Mouse (Mus musculus): Measurements from ENCODE around the gene Kif6.

The Kif6 gene

DNA sequence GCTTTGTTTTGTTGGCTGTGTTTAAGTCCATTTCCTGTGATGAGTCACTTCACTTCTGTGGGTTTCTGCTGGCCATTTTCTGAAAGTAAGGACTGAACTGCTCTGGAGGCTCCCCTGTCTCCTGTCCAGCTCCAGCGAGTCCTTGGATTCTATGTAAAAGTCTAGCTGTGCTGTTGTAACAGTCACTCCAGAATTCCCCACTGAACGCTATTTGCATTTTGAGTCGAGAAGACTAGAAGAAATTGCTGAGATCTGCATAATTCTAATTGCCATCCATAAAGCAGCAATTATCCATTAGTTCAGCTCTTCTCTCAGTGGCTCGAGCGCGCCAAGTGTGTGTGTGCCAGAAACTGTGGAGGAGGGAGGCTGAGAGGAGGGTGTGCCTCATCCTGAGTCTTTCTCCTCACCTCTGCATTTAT is 57.0 kb downstream of the Kif6 start:
- no peaks in the 10 kb centered on the region for H3K36me3 ChIP-seq (ENCODE audit: insufficient read depth, low read length)
- H3K9me3 ChIP-seq (ENCODE audit: low read length), result 0 out of 2 replicates have a peak, but pooled peaks cover 4% of the 10 kb centered on the region
- H3K4me3 ChIP-seq (replicated peaks; ENCODE audit: low read length), result no peak overlapping the region
- no peaks in the 10 kb centered on the region for H3K4me1 ChIP-seq (replicated peaks; ENCODE audit: low read depth, low read length)
- TF ChIP-seq CTCF (conservative IDR thresholded peaks at IDR 0.05; ENCODE audit: low read length) (no peak), POU5F1 (IDR thresholded peaks at IDR 0.05; ENCODE audit: borderline replicate concordance, low read length) (no peak)
- H3K27me3 ChIP-seq (ENCODE audit: insufficient read depth, low read length), result no peaks in the 10 kb centered on the region

DNA sequence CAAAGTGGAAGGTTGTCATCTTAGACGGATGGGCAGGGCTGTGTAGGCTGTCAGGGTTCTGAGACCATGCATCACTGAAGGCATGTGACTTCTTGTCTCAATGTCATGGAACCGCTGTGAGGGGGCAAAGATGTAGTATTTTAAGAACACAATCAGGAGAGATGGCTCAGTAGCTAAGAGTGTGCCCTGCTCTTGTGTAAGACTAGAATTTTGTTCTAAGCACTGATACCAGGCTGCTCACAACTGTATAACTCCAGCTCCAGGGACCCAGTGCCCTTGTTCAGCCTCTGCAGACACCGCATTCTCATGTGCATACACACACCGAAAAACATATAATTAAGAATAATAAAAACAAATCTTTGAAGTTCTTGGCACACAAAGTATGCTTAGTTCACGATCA is 57.5 kb downstream of the Kif6 start:
- Histone ChIP-seq H3K9me3 (ENCODE audit: low read length) (0 out of 2 replicates have a peak, but pooled peaks cover 4% of the 10 kb centered on the region), H3K27me3 (ENCODE audit: insufficient read depth, low read length) (no peaks in the 10 kb centered on the region)
- TF ChIP-seq NANOG (IDR thresholded peaks at IDR 0.05; ENCODE audit: borderline replicate concordance, low read length) (no peak), POU5F1 (IDR thresholded peaks at IDR 0.05; ENCODE audit: borderline replicate concordance, low read length) (no peak), CTCF (conservative IDR thresholded peaks at IDR 0.05; ENCODE audit: low read length) (no peak)

DNA sequence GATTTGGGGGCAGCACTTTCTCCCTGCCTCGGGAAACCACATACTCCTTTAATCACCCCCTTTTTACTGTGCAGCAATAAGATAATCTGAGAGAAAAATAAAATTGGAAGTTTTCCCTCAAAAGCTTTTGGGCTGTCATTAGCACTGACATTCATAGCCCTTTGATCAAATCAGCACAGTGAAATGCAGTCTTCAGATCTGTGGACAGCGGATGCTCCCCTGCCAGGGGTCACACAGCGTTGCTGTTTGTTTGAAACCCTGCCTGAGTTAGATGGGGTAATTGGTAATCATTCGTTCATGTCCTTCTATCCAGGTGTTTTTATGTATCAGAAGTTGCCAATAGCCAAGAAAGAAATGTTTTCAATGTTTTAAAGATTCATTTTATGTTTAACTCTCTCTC is 60.7 kb downstream of the Kif6 start:
- TF ChIP-seq NANOG (IDR thresholded peaks at IDR 0.05; ENCODE audit: borderline replicate concordance, low read length), result no peak
- TF ChIP-seq POU5F1 (IDR thresholded peaks at IDR 0.05; ENCODE audit: borderline replicate concordance, low read length), result no peak
- TF ChIP-seq CTCF (conservative IDR thresholded peaks at IDR 0.05; ENCODE audit: low read length), result no peak
- Histone ChIP-seq H3K4me3 (replicated peaks; ENCODE audit: low read length) (no peak overlapping the region), H3K36me3 (ENCODE audit: insufficient read depth, low read length) (no peaks in the 10 kb centered on the region), H3K9me3 (ENCODE audit: low read length) (0 out of 2 replicates have a peak, but pooled peaks cover 4% of the 10 kb centered on the region), H3K27me3 (ENCODE audit: insufficient read depth, low read length) (no peaks in the 10 kb centered on the region), H3K4me1 (replicated peaks; ENCODE audit: low read depth, low read length) (no peaks in the 10 kb centered on the region)

More for the DNA sequence above, 57.5 kb downstream of the Kif6 start:
- Histone ChIP-seq H3K36me3 (ENCODE audit: insufficient read depth, low read length) (no peaks in the 10 kb centered on the region), H3K4me3 (replicated peaks; ENCODE audit: low read length) (no peak overlapping the region), H3K4me1 (replicated peaks; ENCODE audit: low read depth, low read length) (no peaks in the 10 kb centered on the region)

DNA sequence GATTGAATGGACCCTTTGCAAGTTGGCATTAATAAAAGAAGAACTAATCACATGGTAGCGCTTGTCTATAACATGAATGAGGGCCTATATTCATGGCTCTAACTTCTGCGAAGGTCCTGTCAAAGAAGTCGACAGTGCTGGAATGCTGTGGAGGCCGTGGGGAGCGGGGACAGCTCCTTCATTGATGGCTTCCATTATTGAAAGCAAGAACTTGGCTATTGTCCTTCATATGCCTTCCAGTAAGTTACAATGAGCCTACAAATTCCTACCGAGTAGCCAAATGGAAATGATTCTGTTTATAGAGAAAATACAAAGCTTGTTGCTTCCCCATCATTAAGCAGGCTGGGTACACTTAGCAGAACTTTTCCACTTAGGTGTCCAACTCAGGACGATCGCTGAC is 66.5 kb downstream of the Kif6 start:
- Histone ChIP-seq H3K9me3 (ENCODE audit: low read length) (peaks cover 7% of the 10 kb centered on the region), H3K27me3 (ENCODE audit: insufficient read depth, low read length) (no peaks in the 10 kb centered on the region; the same call in 1 of the 2 replicates)
- TF ChIP-seq NANOG (IDR thresholded peaks at IDR 0.05; ENCODE audit: borderline replicate concordance, low read length), result peak; percentile 83; the same call in 1 of the 2 replicates
- no peak for TF ChIP-seq POU5F1 (IDR thresholded peaks at IDR 0.05; ENCODE audit: borderline replicate concordance, low read length)

DNA sequence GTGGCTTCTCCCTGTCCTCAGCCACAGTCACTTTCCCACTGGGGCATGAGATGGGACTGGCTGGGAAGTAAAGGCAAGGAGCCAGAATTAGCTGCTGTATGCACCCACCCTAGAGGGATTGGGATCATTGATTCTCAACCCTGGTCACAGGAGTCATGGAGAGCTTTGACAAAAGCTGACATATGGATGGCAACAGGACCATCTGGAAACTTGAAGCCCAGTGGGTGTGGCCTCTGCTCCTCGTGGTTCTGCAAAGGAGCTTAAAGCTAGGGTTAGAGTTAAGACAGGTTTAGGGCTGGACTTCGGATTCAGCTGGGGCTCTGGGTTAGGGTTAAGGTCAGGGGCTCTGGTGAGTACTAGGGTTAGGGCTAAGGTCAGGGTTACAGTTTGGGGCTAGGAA is 69.2 kb downstream of the Kif6 start:
- H3K27me3 ChIP-seq (ENCODE audit: insufficient read depth, low read length), result no peaks in the 10 kb centered on the region; the same call in 1 of the 2 replicates
- peaks cover 16% of the 10 kb centered on the region for H3K4me1 ChIP-seq (replicated peaks; ENCODE audit: low read depth, low read length)
- H3K4me3 ChIP-seq (replicated peaks; ENCODE audit: low read length), result no peak overlapping the region
- peaks cover 10% of the 10 kb centered on the region for H3K9me3 ChIP-seq (ENCODE audit: low read length)
- no peaks in the 10 kb centered on the region for H3K36me3 ChIP-seq (ENCODE audit: insufficient read depth, low read length)
- TF ChIP-seq NANOG (IDR thresholded peaks at IDR 0.05; ENCODE audit: borderline replicate concordance, low read length), result no peak
- TF ChIP-seq CTCF (conservative IDR thresholded peaks at IDR 0.05; ENCODE audit: low read length), result no peak
- TF ChIP-seq POU5F1 (IDR thresholded peaks at IDR 0.05; ENCODE audit: borderline replicate concordance, low read length), result no peak

More for the DNA sequence above, 66.5 kb downstream of the Kif6 start:
- H3K4me1 ChIP-seq (replicated peaks; ENCODE audit: low read depth, low read length), result peaks cover 16% of the 10 kb centered on the region
- H3K4me3 ChIP-seq (replicated peaks; ENCODE audit: low read length), result no peak overlapping the region
- H3K36me3 ChIP-seq (ENCODE audit: insufficient read depth, low read length), result no peaks in the 10 kb centered on the region

DNA sequence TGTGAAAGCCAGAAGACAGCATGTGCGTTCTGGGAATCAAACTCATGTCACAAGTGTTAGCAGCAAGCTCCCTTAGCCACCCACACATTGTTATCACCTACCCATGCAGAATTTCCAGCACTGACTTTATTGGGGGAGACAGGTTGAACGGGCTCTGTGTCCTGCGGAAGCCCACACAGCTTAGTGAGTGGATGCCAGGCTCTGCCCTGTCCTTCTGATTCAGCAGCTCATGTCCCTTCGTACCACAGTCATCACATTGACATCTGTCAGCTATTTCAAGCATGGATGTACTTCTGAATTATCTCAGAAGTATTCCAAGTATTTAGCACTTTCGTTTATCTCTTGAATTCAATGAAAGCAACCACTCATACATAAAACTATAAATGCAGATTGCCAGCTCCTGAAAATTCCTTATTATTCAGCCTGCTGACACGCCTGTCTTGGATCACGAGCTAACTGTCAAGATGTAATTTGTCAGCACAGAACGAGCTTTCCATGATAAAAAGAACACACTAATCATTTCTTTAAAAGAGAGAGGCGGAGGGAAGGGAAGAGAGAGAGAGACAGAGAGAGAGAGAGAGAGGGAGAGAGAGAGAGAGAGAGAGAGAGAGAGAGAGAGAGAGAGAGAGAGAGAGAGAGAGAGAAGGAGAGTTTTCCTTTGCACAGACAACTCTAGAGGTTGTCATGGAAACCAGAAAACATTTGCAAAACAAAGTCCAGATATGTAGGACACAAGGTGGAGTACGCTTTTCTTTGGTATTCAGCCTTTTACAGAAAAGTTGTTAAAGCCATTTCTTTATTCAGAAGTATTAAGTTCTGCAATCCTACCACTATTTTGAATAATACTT is 75.9 kb downstream of the Kif6 start:
- Histone ChIP-seq H3K4me3 (replicated peaks; ENCODE audit: low read length) (no peak overlapping the region), H3K36me3 (ENCODE audit: insufficient read depth, low read length) (no peaks in the 10 kb centered on the region), H3K4me1 (replicated peaks; ENCODE audit: low read depth, low read length) (peaks cover 6% of the 10 kb centered on the region), H3K27me3 (ENCODE audit: insufficient read depth, low read length) (no peaks in the 10 kb centered on the region; the same call in 1 of the 2 replicates), H3K9me3 (ENCODE audit: low read length) (peaks cover 9% of the 10 kb centered on the region)
- TF ChIP-seq POU5F1 (IDR thresholded peaks at IDR 0.05; ENCODE audit: borderline replicate concordance, low read length) (no peak), NANOG (IDR thresholded peaks at IDR 0.05; ENCODE audit: borderline replicate concordance, low read length) (no peak), CTCF (conservative IDR thresholded peaks at IDR 0.05; ENCODE audit: low read length) (no peak)

DNA sequence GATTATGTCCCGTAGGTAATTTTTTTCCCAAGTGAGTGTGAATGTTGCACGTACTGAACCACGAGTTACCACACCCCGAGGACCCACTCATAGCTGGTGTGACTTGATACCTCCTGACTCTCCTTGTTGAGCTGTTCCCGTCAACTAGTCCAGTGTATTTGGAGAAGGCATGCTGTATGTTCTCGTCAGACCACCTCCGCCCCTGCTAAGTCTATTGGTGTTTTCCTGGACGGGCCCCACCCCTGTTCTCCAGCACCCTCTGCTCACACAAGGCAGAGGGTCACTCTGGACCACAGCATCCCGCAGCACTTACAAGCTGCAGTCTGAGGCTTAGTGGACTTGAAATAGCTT is 76.5 kb downstream of the Kif6 start:
- Histone ChIP-seq H3K36me3 (ENCODE audit: insufficient read depth, low read length) (no peaks in the 10 kb centered on the region), H3K27me3 (ENCODE audit: insufficient read depth, low read length) (no peaks in the 10 kb centered on the region), H3K4me3 (replicated peaks; ENCODE audit: low read length) (no peak overlapping the region), H3K4me1 (replicated peaks; ENCODE audit: low read depth, low read length) (peaks cover 6% of the 10 kb centered on the region), H3K9me3 (ENCODE audit: low read length) (peaks cover 3% of the 10 kb centered on the region)
- TF ChIP-seq POU5F1 (IDR thresholded peaks at IDR 0.05; ENCODE audit: borderline replicate concordance, low read length) (no peak), NANOG (IDR thresholded peaks at IDR 0.05; ENCODE audit: borderline replicate concordance, low read length) (no peak)

DNA sequence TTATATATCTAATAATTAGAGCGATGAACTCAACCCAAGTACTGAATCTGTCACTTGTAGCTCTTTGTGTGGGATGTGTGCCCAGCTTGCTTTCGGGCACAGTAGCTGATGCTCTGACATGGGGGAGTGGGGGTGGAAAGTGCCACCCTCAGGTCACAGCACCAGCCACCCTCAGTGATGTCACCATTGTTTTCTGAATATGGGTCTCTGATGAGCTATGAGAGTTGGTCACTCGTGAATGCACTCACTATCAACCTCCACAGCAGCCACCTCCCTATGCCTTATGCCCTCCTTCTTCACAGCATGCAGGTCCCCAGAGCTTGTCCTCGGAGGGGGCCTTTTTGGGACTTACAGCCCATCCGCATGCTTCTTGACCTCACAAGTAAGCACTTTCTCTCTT is 78.3 kb downstream of the Kif6 start:
- TF ChIP-seq POU5F1 (IDR thresholded peaks at IDR 0.05; ENCODE audit: borderline replicate concordance, low read length), result no peak
- no peak for TF ChIP-seq CTCF (conservative IDR thresholded peaks at IDR 0.05; ENCODE audit: low read length)
- TF ChIP-seq NANOG (IDR thresholded peaks at IDR 0.05; ENCODE audit: borderline replicate concordance, low read length), result no peak
- Histone ChIP-seq H3K9me3 (ENCODE audit: low read length) (no peaks in the 10 kb centered on the region), H3K4me3 (replicated peaks; ENCODE audit: low read length) (no peak overlapping the region), H3K36me3 (ENCODE audit: insufficient read depth, low read length) (no peaks in the 10 kb centered on the region), H3K4me1 (replicated peaks; ENCODE audit: low read depth, low read length) (peaks cover 6% of the 10 kb centered on the region), H3K27me3 (ENCODE audit: insufficient read depth, low read length) (no peaks in the 10 kb centered on the region)

DNA sequence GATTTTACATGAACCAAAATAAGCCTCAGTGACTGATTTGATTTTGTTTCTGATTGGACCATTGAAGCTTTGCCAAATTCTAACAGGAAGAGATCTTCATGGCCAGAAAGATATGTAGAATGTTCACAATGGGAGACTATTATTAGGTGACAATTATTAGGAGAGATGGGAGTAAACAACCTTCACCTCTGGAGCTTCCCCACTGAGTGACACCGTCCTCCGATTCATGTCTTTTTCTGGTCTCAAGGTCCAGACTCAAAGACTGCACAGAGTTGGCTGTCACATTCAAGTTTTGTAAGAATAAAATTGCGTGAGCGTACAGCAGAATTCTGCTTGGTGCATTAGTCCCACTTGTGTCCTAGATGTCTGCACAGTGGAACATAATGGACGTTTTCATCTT is 82.3 kb downstream of the Kif6 start:
- TF ChIP-seq CTCF (conservative IDR thresholded peaks at IDR 0.05; ENCODE audit: low read length) (no peak), NANOG (IDR thresholded peaks at IDR 0.05; ENCODE audit: borderline replicate concordance, low read length) (no peak), POU5F1 (IDR thresholded peaks at IDR 0.05; ENCODE audit: borderline replicate concordance, low read length) (no peak)
- Histone ChIP-seq H3K4me1 (replicated peaks; ENCODE audit: low read depth, low read length) (no peaks in the 10 kb centered on the region), H3K4me3 (replicated peaks; ENCODE audit: low read length) (no peak overlapping the region), H3K27me3 (ENCODE audit: insufficient read depth, low read length) (no peaks in the 10 kb centered on the region), H3K9me3 (ENCODE audit: low read length) (no peaks in the 10 kb centered on the region), H3K36me3 (ENCODE audit: insufficient read depth, low read length) (no peaks in the 10 kb centered on the region)

Data from E14TG2a.4 (cell line).